Mouse (Mus musculus) kidney, embryonic 14.5 days (tissue): ENCODE results near the gene Rere. TPM values are rescaled to one million over a fixed set of nuclear protein-coding genes. Genes with fewer than 3 reads are reported as not detected.
A peak's percentile ranks its signal among the peaks of the same experiment; 100 is the strongest.

Experiments
- ATAC-seq: fragments of 200-750 bp; cut with Nextera tagmentation; 2 replicates; pipeline ENCODE4 v1.8.0; 2017; ENCODE audit warnings: moderate number of reproducible peaks, mild to moderate bottlenecking, moderate TSS enrichment, moderate library complexity; ENCODE audit not compliant: low FRiP score, low TSS enrichment
- H3K27ac ChIP-seq: fragments of 300-500 bp; sonication (generic); 2 replicates; pipeline ENCODE4 v1.5.1; 2014; ENCODE audit warnings: low read depth, mild to moderate bottlenecking, low read length, moderate library complexity, mixed read lengths
- H3K27me3 ChIP-seq: fragments of 300-500 bp; sonication (generic); 2 replicates; pipeline ENCODE4 v1.6.1; 2014; ENCODE audit warnings: mild to moderate bottlenecking, low read length; ENCODE audit not compliant: control insufficient read depth, insufficient read depth
- H3K36me3 ChIP-seq: fragments of 300-500 bp; sonication (generic); 2 replicates; pipeline ENCODE4 v1.6.1; 2014; ENCODE audit warnings: low read length, mixed read lengths; ENCODE audit not compliant: control insufficient read depth, insufficient read depth
- H3K4me1 ChIP-seq: fragments of 300-500 bp; sonication (generic); 2 replicates; pipeline ENCODE4 v1.6.1; 2014; ENCODE audit warnings: low read length, mixed read lengths; ENCODE audit not compliant: control insufficient read depth, insufficient read depth
- H3K4me2 ChIP-seq: fragments of 300-500 bp; sonication (generic); replicated peaks from 2 replicates; pipeline ENCODE4 v1.6.1; 2014; ENCODE audit warnings: low read depth, mild to moderate bottlenecking, low read length
- H3K4me3 ChIP-seq: fragments of 300-500 bp; sonication (generic); 2 replicates; pipeline ENCODE4 v1.5.1; 2014; ENCODE audit warnings: mild to moderate bottlenecking, low read length
- H3K9ac ChIP-seq: fragments of 300-500 bp; sonication (generic); 2 replicates; pipeline ENCODE4 v1.6.1; 2014; ENCODE audit warnings: low read depth, mild to moderate bottlenecking, low read length, moderate library complexity
- H3K9me3 ChIP-seq: fragments of 300-500 bp; sonication (generic); 2 replicates; pipeline ENCODE4 v1.6.1; 2016; ENCODE audit warnings: low read length; ENCODE audit not compliant: control insufficient read depth
- WGBS: fragments of 180-500 bp; shearing (Covaris S2); extraction: QIAGEN DNeasy Blood & Tissue Kit; methylation state at CpG from one replicate; pipeline ENCODE4 v1.1.7; 2014; 5-methylcytosine and 5-hydroxymethylcytosine counted together
- polyA plus RNA-seq: library from polyadenylated mRNA; unstranded; fragments of >200 nt; fragmentation: Nextera tagmentation; extraction: Ambion mirVana; gene quantifications from 2 replicates; pipeline ENCODE4 v1.2.1, GENCODE M21; 2014

The Rere gene
- polyA plus RNA-seq, 1 experiment from 2014 or later = 49.9 TPM

GRCm38 (mm10) chr4:150661886-150662285, 380.4 kb downstream of the Rere start:
- H3K27me3 ChIP-seq = no peaks in the 10 kb centered on the region
- peaks cover 13% of the 10 kb centered on the region for H3K4me1 ChIP-seq
- WGBS = 4% methylated on average over 13 of the region's 13 CpGs
- no peaks in the 10 kb centered on the region for H3K9me3 ChIP-seq
- no peaks in the 10 kb centered on the region for H3K36me3 ChIP-seq
- H3K27ac ChIP-seq = no peak overlapping the region
- peak overlapping the region; percentile 43 for H3K4me2 ChIP-seq
- no peak for ATAC-seq
- H3K4me3 ChIP-seq = peak overlapping the region; percentile 13; the same call in 1 of the 2 replicates
- peak overlapping the region; percentile 14; the same call in 1 of the 2 replicates for H3K9ac ChIP-seq

DNA sequence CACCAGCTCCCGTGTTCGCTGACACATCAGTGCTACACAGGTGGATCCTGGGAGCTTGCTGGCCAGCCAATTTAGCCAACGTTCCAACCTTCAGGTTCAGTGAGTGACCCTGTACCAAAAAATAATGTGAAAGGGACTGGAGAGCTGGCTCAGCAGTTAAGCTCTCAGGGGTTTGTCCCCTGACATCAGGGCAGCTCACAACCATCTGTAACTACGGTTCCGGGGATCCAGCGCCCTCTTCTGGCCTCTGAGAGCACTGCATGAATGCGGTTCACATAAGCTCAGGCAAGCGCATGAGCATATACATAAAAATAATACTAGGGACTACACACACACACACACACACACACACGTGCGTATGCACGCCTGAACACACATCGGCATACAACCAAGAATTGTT, 381.7 kb downstream of the Rere start:
- H3K4me3 ChIP-seq = no peak overlapping the region
- H3K27ac ChIP-seq = no peak overlapping the region
- no peak overlapping the region for H3K4me2 ChIP-seq
- no peaks in the 10 kb centered on the region for H3K36me3 ChIP-seq
- no peaks in the 10 kb centered on the region for H3K9me3 ChIP-seq
- WGBS = 61% methylated on average over 12 of the region's 12 CpGs
- H3K4me1 ChIP-seq = peaks cover 13% of the 10 kb centered on the region
- no peaks in the 10 kb centered on the region for H3K27me3 ChIP-seq
- no peak for ATAC-seq
- H3K9ac ChIP-seq = no peak overlapping the region

DNA sequence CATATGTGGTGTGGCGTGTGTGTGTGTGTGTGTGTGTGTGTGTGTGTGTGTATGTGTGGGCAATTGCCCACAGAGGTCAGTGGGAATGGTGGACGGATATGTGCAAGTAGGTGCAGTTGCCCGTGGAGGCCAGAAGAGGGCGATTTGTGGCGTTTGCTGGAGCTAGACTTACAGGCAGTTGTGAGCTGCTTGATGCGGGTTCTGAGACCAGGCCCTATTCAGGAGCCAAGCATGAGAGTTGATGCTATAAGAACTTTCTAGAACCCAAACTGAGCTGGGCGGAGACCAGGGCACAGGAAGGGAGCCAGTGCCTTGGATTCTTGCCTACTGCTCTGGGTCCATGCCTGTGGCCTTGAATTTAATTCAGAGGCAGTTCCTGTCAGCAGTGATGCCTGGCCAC, 383.3 kb downstream of the Rere start:
- H3K4me2 ChIP-seq = no peak overlapping the region
- WGBS = 84% methylated on average over 7 of the region's 7 CpGs
- no peak overlapping the region for H3K9ac ChIP-seq
- H3K4me1 ChIP-seq = peaks cover 13% of the 10 kb centered on the region
- H3K27ac ChIP-seq = no peak overlapping the region
- no peaks in the 10 kb centered on the region for H3K36me3 ChIP-seq
- no peak for ATAC-seq
- no peaks in the 10 kb centered on the region for H3K27me3 ChIP-seq
- 0 out of 2 replicates have a peak, but pooled peaks cover 3% of the 10 kb centered on the region for H3K9me3 ChIP-seq
- H3K4me3 ChIP-seq = no peak overlapping the region

DNA sequence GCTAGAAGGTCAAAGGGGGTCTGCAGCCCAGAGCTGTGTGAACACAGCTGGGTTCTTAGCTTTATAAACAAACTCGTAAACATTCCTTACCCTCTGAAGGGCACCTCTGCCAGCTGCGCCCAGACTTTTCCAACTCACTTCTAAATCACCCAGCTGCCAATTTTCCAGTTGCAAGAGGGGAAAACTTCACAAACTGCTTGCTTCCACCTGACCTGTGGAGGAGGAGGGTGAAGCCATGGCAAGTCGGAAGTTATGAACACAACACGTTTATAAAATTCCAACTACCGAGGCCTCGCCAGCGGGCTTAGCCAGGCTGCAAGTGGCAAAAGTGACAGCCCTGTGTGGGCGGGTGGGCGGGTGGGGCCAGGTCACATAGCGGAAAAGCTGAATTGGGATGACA, 384.4 kb downstream of the Rere start:
- H3K4me1 ChIP-seq = peaks cover 12% of the 10 kb centered on the region
- no peak overlapping the region for H3K27ac ChIP-seq
- no peak overlapping the region for H3K4me2 ChIP-seq
- H3K9ac ChIP-seq = no peak overlapping the region
- no peaks in the 10 kb centered on the region for H3K27me3 ChIP-seq
- no peak overlapping the region for H3K4me3 ChIP-seq
- no peaks in the 10 kb centered on the region for H3K36me3 ChIP-seq
- H3K9me3 ChIP-seq = 0 out of 2 replicates have a peak, but pooled peaks cover 3% of the 10 kb centered on the region
- no peak for ATAC-seq
- whole genome bisulfite sequencing = 56% methylated on average over 10 of the region's 10 CpGs

Other genes starting within 250 kb of the Rere start
- 0.20 and 0.24 TPM in 2 replicates for gene Gpr157, start 194.3 kb upstream of the Rere start, polyA plus RNA-seq
- gene Slc2a5, start 162.4 kb upstream of the Rere start, polyA plus RNA-seq = 0.91 and 2.2 TPM in 2 replicates
- gene Slc2a7, start 132.7 kb upstream of the Rere start, polyA plus RNA-seq = not detected in 2 replicates
- not detected in 2 replicates for gene Car6, start 80.3 kb upstream of the Rere start, polyA plus RNA-seq
- 1,584 and 1,728 TPM in 2 replicates for gene Eno1, start 44.9 kb upstream of the Rere start, polyA plus RNA-seq